Mouse (Mus musculus) cerebellum, adult 9-10 months (tissue): Measurements from ENCODE around the gene Zbtb16.

Experiments used
- DNase-seq: peaks from one replicate; pipeline ENCODE4 v3.0.0; 2022

The Zbtb16 gene

DNA sequence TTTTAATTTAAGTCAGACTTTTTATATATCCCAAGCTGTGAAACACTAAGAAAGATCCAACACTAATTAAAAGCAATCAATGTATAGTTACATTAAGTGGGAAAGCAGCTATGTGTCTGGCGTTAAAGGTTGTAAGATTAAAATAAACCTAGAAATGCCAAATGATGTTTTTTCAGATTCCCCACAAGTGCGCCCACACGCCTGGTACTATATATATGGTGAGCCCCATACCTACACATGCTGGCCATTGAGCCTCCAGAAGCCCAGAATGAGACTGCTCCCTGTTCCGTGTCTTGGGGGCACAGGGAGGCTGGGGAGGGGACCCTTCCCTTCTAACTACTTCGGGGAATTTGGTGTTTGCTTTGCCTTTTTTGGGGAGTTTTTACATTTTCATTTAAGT, 34.7 kb downstream of the Zbtb16 start:
- no peak for DNase-seq

DNA sequence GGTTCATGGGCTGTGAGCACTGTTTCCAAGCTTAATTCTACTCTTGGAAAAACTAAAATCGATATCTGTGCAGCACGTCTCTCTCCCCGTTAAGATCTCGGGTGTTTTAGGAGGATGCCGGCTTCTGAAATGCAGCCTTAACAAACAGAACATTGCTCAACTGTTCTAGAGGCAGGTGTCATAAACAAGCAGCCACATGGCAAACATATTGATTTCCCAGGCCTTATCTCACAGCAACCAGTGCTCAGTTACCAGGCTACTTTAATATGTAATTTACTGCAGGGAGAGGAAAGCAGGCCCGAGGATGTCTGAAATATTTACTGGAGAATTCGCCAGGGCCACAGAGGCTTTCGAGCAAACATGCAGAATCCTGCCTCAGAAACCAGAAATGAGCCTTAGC, 35.4 kb downstream of the Zbtb16 start:
- no peak for DNase-seq

DNA sequence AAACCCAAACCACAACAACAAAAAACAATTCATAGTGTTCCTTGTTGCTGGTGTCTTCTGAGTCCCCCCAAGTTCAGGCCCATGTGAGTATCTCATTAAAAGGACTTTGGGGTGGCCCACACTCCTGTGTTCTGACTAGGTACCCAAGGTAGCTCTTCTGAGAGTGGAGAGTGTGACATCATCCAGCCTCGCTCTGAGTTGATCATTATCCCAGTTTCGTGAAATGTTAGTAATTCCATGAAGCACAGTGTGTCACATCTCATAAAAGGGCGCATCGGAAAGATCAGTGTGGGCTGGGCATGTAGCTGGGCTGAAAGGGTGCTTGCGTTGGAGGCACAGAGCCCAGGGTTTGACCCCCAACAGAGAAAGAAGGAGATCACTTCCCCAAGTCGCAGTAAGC, 38.0 kb downstream of the Zbtb16 start:
- no peak for DNase-seq

- no peak for DNase-seq
Observed at GRCm38 (mm10) chr9:48796267-48796822, 39.7 kb downstream of the Zbtb16 start.

GRCm38 (mm10) chr9:48795740-48796139, 40.3 kb downstream of the Zbtb16 start:
- DNase-seq: no peak

DNA sequence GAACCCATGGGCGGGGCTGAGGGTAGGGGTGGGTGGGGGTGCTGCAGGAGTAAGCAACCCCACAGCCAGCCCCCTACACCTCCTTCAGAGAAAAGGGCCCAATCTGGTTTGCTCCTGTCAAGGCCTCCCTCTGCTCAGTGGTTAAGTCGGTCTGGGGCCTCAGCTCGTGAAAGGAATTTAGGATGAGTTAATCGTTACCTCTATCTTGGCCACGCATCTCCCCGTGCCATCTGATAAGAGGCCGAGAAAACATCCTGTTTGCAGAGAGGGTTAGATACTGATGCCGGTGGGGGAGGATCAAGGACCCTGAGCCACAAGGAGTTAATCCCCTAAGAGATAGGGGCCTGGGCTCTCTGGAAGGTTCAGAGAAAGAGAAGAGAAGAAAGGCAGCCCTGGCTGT, 40.9 kb downstream of the Zbtb16 start:
- no peak for DNase-seq

DNA sequence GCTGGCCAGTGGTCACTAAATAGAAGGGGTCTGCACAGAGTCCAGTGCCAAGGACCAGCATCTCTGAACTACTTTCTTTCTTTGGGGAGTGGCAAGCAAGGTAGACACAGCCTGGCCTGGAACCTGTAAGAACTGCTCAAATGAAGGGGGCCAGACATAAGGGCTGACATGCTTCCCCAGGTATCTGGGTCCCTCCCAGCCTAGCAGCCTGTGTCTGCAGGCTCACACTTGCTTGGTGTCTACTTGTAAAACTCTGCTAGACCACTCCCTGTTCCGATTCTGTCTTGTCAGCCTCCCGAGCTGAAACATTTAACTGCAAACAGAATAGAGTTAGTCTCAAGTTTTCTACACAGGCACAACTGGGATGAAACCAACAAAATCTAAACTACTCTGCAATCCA, 41.6 kb downstream of the Zbtb16 start:
- no peak for DNase-seq

DNA sequence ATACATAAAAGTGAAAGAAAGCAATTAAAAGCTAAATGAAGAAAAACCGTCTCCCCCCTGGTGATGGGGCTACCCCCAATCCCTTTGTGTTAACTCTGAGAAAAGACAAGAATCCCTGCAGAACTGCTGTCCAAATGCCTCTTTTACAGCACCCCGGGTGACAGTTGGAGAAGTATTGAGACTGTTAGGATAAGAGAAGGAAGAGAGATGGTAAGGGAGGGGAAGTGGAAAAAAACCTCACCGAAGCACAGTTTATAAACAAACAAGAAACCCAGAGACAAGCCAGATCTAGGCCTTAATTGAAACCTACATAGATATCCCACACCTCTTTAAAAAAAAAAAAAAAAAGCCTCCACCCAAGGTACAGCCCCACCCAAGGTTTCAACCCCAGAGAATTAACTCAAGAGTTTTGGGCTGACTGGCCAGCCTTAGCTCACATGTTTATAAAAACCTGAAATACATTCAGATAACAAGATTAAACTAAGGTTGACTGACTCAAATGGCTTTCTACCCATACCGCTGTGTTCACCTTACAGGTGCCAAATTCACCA, 42.3 kb downstream of the Zbtb16 start:
- no peak for DNase-seq

GRCm38 (mm10) chr9:48790575-48790974, 45.4 kb downstream of the Zbtb16 start:
- DNase-seq: no peak

- DNase-seq: no peak
Observed at GRCm38 (mm10) chr9:48787906-48788410, 48.1 kb downstream of the Zbtb16 start.

DNA sequence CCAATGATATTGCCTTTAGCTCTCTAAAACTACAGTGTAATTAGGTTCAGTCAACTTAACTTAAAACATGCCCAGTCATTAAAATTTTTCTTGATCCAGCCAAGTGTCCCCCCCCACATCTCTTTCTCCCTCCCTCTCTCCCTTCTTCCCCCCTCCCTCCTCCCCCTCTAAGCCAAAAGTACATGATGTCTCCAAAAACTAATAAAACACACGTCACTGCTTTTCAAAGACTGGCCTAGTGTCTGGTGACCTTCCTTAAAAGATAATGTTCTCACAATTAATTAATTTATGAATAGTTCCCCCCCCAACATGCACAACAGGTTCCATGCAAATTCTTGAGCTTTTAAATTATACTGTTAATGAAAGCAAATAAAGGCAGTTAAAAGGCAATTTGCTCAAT, 48.7 kb downstream of the Zbtb16 start:
- no peak for DNase-seq

DNA sequence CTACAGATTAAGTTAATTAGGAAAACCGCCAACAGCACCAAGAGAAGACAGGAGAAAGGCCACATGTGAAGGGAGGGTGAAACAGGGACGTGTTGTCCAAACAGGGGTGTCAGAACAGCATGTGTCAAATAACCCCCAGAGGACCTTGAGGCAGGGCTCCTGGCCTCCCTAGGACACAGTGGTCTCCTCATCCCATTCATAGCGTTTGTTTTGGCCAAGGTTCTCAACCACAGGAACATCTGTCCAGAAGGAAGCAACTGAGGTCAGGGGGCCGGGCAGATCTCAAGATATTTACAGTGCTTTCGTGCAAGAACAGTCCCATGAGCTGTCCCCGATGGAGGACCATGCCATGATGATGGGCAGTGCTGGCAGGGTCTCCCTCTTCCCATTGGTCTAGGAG, 49.2 kb downstream of the Zbtb16 start:
- no peak for DNase-seq

DNA sequence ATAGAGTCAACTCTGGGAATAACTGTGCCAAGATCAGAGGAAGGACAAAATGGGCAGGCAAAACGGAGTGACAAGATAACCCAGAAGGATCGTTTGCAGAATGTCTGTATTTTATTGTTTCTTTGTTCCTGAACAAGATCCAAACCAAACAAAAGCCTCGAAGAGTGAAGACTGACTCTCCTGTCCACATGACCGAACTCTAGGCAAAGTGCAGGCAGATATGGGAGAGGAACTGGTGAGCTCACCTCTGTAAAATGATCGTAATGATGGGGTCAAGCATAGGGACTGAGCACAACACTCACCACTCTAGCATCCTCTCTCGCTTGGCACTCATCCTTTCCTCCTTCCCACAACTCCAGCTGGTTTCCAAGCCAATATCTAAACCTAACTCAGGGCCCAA, 51.1 kb downstream of the Zbtb16 start:
- no peak for DNase-seq

DNA sequence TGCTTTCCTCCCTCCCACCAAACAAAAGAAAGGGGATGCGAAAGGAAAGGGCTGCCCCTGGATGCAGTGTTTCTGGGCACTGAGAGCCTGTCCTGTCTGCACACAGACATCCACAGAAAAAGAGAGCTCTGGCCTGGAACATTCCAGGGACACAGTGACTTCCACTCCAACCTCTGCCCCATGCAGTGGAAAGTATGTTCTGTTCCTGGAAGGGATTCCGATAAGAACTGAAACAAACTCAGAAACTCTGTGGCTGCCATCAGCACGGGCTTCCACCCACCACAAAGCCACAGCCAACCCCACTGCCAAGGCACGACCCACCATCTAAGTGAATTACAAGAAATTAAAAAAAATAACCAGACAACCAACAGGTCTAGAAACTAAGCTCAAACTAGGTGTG, 52.7 kb downstream of the Zbtb16 start:
- no peak for DNase-seq

GRCm38 (mm10) chr9:48782284-48783060, 53.5 kb downstream of the Zbtb16 start:
- no peak for DNase-seq

DNA sequence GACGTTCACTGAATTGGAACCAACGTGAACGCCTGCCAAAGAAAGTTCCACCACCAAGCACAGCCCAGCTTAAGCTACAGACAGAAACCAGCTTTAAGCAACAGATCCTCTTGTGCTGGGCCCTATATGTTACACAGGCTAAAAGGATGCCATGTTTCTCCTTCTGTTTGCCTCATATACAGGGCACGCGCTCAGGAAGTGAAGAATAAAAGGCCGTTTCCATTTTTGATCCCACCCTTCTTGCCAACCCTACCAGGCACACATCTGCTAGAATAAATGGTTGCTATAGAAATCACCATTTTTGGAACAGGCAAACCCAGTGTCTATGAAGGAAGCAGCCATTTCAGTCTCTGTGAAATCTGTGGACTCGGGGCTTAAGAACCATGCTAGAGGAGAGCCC, 59.8 kb downstream of the Zbtb16 start:
- DNase-seq: no peak

- DNase-seq: no peak
Observed at GRCm38 (mm10) chr9:48775561-48775960, 60.5 kb downstream of the Zbtb16 start.

GRCm38 (mm10) chr9:48773710-48774109, 62.3 kb downstream of the Zbtb16 start:
- no peak for DNase-seq

DNA sequence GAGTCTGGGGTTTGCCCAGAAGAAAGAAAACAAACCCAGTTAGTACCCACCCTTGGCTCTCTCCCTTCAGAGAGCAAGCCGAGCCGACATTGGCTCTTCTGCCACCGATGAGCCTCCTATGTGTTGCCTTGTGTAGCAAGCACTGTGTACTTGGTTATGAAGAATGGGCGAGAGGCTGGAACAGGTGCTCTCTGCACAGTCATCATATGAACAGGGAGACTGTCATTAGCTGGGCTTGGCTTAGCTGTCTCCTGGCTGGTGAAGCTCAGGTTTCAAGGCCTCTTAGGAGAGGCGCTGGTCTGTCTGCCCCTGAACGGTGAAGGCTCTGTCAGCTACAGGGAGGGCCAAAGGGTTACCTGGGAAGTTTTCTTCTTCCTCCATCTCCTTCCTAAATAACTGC, 62.9 kb downstream of the Zbtb16 start:
- no peak for DNase-seq

DNA sequence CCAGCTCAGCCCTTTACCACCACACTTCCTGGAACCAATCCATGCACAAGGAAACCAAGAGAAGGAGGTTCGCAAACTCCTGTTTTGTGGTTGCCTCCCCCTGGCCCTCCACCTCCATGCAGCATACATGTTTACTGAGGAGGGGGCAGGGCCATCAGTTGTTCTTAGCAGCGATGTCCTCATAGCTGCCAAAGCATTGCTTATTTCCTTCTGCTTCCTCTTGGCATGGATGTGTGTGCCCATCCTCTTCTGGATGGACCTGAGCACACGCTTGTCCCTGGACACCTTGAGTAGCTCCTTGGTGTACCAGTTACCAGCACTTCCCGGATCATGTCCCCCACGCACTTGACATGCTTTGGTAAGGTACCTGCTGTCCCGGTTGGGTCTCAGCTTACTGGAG, 64.5 kb downstream of the Zbtb16 start:
- DNase-seq: no peak

DNA sequence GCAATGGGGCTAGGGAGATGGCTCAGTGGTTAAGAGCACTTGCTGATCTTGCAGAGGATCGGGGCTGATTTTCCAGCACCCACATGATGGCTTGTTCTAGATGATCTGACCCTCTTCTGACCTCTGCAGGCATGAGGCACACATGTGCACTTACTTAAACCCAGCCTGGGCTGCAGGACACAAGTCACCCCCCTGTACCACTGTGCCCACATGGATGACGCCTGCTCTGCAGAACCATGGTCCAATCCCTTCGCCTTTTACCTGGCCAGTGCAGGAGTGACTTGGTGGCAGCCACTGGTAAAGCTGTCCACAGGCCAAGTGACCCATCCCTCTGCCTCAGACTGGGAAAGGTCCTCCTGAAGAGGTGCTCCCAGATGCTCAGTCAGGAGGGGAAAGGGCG, 67.1 kb downstream of the Zbtb16 start:
- no peak for DNase-seq

DNA sequence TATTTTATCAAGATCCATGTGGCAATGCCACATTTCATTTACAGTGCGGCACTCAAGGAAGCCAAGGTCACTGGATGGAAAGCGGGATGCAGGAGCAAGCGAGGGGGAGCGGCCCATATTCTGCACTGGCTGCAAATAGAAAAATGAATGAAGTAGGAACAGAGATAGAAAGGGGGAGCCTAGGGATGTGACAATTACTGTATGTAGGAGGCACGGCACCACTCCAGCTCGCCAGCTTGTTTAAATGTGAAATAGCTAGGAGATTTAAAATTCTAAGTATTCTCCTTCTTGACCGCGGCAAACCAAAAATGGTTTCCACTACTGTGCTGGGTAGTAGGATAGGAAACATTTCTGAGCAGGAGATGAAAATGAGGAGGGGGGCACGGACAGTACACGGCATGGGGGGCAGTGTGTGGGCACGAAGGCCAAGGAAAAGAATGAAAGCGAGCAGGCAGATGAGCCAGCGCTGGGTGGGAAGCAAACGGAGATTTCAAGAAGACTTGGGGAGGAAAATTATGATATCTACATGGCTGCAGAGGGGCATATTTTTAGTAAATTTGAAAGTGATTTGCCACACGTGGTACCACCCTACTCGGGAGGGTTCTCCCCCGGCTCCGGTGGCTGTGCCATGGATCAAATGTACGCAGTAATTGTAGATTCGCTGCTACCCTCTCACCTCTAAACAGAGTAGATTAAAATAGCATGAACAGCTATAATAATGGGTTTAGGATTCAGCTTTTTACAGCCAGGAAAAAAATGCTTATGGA, 68.2 kb downstream of the Zbtb16 start:
- no peak for DNase-seq

DNA sequence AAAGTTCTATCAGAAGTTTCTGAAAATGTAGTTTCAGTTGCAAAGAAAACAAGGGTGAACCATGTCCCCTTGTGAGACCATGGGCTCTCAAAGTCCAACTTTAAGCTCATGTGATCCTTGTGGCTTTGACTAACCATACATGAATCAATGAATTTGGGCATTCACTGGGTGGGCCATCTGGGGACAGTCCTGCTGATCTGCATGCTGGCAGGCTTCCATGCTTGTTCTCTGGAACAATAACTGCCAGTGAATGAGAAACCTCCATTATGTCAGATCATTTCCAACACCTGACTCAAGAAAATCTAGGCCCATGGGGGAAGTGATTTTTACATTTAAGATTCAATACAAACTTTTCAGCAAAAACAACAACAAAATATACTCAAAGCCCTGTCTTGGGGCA, 70.1 kb downstream of the Zbtb16 start:
- DNase-seq: no peak

GRCm38 (mm10) chr9:48764311-48764710, 71.7 kb downstream of the Zbtb16 start:
- DNase-seq: no peak
